Mouse (Mus musculus): ENCODE measurements around the gene Dusp7. TPM values are rescaled to one million over a fixed set of nuclear protein-coding genes. Genes with fewer than 3 reads are reported as not detected.

The Dusp7 gene
- 22.4 and 22.6 TPM in 2 replicates for polyA plus RNA-seq (2011; ENCODE audit: insufficient read depth, insufficient read length, low read depth, missing spikeins)

DNA sequence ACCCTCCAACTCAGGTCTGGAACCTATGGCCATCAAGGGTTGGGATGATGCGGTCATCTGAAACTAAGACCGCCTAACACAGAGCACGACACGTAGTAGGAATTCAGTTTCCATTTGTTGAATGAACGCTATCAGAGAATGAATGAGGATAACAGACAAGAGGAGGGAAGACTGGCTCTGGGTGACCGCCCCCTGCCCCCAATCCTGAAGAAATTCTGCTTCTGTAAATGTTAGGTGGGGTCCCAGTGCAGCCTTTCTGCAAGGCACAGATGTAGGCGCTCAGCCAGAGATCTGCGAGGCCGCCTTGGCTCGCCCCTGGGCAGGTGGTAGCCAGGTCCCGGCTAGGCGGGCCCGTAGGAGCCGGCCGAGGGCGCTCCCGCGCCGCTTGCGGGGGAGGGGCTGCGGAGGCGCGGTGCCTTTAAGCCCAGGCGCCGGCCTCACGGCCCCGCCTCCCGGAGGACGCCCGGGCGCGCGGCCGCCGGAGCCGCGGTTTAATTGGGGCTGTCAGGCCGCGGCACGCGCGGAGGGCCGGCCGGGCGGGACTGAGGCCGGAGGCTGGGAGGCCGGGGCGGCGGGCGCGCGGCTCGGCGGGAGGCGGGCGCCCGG, at the start of gene Dusp7:
Gene Dusp7, plus strand, starts transcription at position 521 of the 606 bp plus-strand sequence.
- Histone ChIP-seq H3K4me1 (ENCODE audit: control insufficient read depth, insufficient read depth, low read length) (peaks cover 2% of the 10 kb centered on the region), H3K4me3 (ENCODE audit: low read depth, low read length) (peak within 1 kb of the TSS; percentile 76), H3K9ac (ENCODE audit: low read depth, poor library complexity, severe bottlenecking) (peak within 1 kb of the TSS; percentile 87), H3K27ac (ENCODE audit: insufficient read depth, low read length) (peak within 1 kb of the TSS; percentile 79), H3K27me3 (ENCODE audit: control insufficient read depth, insufficient read depth, low read length, poor library complexity, severe bottlenecking) (no peaks in the 10 kb centered on the region), H3K36me3 (ENCODE audit: control insufficient read depth, insufficient read depth, low read length, poor library complexity, severe bottlenecking) (no peaks in the 10 kb centered on the region; the same call in 1 of the 2 replicates), H3K9me3 (replicated peaks; ENCODE audit: control insufficient read depth, insufficient read depth, low read length, poor library complexity, severe bottlenecking) (no peaks in the 10 kb centered on the region)
- TF ChIP-seq POLR2A (IDR thresholded peaks at IDR 0.05; ENCODE audit: insufficient read depth, low read length) (no peak), EP300 (IDR thresholded peaks at IDR 0.05; ENCODE audit: insufficient read depth, low read depth, low read length) (no peak), CTCF (IDR thresholded peaks at IDR 0.05; ENCODE audit: low read depth, low read length) (no peak)

DNA sequence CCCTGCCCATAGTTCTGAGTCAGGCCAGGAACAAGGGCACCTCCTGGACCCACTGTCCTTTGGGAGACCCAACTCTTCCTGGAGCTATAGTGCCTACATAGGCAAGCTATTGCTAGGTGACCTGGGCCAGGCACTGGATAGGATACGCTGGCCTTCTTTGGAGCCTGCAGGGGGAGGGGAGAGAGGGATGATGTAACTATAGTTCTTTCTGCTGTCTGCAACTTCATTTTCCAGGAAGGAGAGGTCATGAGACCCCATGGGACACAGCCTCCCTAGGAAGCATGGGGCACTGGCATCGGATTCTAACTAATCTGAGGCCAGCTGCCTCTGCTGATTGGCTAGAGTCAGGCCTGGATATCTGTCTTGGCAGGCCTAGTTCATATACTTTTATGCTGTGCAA, 49.3 kb upstream of the Dusp7 start:
- H3K9ac ChIP-seq (ENCODE audit: low read depth, poor library complexity, severe bottlenecking), result no peak overlapping the region
- H3K9me3 ChIP-seq (replicated peaks; ENCODE audit: control insufficient read depth, insufficient read depth, low read length, poor library complexity, severe bottlenecking), result no peaks in the 10 kb centered on the region
- no peak for TF ChIP-seq CTCF (IDR thresholded peaks at IDR 0.05; ENCODE audit: low read depth, low read length)
- TF ChIP-seq EP300 (IDR thresholded peaks at IDR 0.05; ENCODE audit: insufficient read depth, low read depth, low read length), result no peak
- no peak for TF ChIP-seq POLR2A (IDR thresholded peaks at IDR 0.05; ENCODE audit: insufficient read depth, low read length)
- no peak overlapping the region for H3K4me3 ChIP-seq (ENCODE audit: low read depth, low read length)
- peaks cover 4% of the 10 kb centered on the region for H3K4me1 ChIP-seq (ENCODE audit: control insufficient read depth, insufficient read depth, low read length)
- no peak overlapping the region for H3K27ac ChIP-seq (ENCODE audit: insufficient read depth, low read length)
- no peaks in the 10 kb centered on the region for H3K27me3 ChIP-seq (ENCODE audit: control insufficient read depth, insufficient read depth, low read length, poor library complexity, severe bottlenecking)
- H3K36me3 ChIP-seq (ENCODE audit: control insufficient read depth, insufficient read depth, low read length, poor library complexity, severe bottlenecking), result no peaks in the 10 kb centered on the region

DNA sequence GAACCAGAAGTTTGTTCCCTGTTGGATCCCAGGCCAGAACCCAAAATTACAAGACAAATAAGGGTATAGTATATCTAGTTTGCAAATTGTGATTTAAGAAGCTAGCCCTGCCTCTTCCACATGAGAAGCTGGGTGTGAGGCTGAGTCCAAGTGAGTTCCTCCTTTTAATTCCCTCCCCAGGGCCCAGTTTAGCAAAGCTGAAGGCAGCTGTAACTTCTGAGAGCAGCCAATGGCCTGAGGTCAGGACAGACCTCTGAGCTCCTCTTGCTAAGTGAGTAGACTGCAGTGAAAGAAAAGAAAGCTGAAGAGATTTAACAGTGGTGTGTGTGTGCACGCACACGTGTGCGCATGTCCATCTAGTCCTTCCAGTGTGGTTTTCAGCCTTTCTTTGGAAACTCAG, 45.9 kb upstream of the Dusp7 start:
- no peaks in the 10 kb centered on the region for H3K27me3 ChIP-seq (ENCODE audit: control insufficient read depth, insufficient read depth, low read length, poor library complexity, severe bottlenecking)
- H3K27ac ChIP-seq (ENCODE audit: insufficient read depth, low read length), result no peak overlapping the region

DNA sequence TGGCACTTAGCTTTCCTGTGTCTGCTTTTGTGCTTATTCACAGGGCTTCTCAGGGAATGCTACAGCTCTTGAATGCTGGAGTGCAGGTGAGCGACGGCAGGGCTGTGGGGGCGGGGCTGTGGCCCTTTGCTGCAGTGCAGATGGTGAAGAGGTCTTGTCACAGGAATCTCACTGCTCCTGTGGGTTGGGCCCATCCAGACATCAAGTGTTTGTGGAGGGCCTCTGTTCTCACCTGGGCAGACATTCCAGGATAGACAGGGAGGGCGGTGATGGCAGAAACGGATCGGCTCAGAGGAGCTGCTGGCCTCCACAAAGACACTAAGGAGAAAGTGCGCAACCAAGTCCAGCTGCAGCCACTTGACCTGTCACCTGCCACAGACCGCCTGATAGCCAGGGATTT, 42.2 kb upstream of the Dusp7 start:
- H3K27ac ChIP-seq (ENCODE audit: insufficient read depth, low read length), result no peak overlapping the region
- no peaks in the 10 kb centered on the region for H3K27me3 ChIP-seq (ENCODE audit: control insufficient read depth, insufficient read depth, low read length, poor library complexity, severe bottlenecking)
- H3K9ac ChIP-seq (ENCODE audit: low read depth, poor library complexity, severe bottlenecking), result no peak overlapping the region
- peaks cover 4% of the 10 kb centered on the region for H3K4me1 ChIP-seq (ENCODE audit: control insufficient read depth, insufficient read depth, low read length)
- H3K4me3 ChIP-seq (ENCODE audit: low read depth, low read length), result no peak overlapping the region
- no peak for TF ChIP-seq CTCF (IDR thresholded peaks at IDR 0.05; ENCODE audit: low read depth, low read length)
- no peaks in the 10 kb centered on the region for H3K36me3 ChIP-seq (ENCODE audit: control insufficient read depth, insufficient read depth, low read length, poor library complexity, severe bottlenecking)
- H3K9me3 ChIP-seq (replicated peaks; ENCODE audit: control insufficient read depth, insufficient read depth, low read length, poor library complexity, severe bottlenecking), result no peaks in the 10 kb centered on the region

More for the DNA sequence above, 45.9 kb upstream of the Dusp7 start:
- peaks cover 4% of the 10 kb centered on the region for H3K4me1 ChIP-seq (ENCODE audit: control insufficient read depth, insufficient read depth, low read length)
- H3K9me3 ChIP-seq (replicated peaks; ENCODE audit: control insufficient read depth, insufficient read depth, low read length, poor library complexity, severe bottlenecking), result no peaks in the 10 kb centered on the region
- no peaks in the 10 kb centered on the region for H3K36me3 ChIP-seq (ENCODE audit: control insufficient read depth, insufficient read depth, low read length, poor library complexity, severe bottlenecking)
- no peak overlapping the region for H3K9ac ChIP-seq (ENCODE audit: low read depth, poor library complexity, severe bottlenecking)
- no peak for TF ChIP-seq EP300 (IDR thresholded peaks at IDR 0.05; ENCODE audit: insufficient read depth, low read depth, low read length)
- no peak for TF ChIP-seq POLR2A (IDR thresholded peaks at IDR 0.05; ENCODE audit: insufficient read depth, low read length)
- no peak for TF ChIP-seq CTCF (IDR thresholded peaks at IDR 0.05; ENCODE audit: low read depth, low read length)
- no peak overlapping the region for H3K4me3 ChIP-seq (ENCODE audit: low read depth, low read length)

DNA sequence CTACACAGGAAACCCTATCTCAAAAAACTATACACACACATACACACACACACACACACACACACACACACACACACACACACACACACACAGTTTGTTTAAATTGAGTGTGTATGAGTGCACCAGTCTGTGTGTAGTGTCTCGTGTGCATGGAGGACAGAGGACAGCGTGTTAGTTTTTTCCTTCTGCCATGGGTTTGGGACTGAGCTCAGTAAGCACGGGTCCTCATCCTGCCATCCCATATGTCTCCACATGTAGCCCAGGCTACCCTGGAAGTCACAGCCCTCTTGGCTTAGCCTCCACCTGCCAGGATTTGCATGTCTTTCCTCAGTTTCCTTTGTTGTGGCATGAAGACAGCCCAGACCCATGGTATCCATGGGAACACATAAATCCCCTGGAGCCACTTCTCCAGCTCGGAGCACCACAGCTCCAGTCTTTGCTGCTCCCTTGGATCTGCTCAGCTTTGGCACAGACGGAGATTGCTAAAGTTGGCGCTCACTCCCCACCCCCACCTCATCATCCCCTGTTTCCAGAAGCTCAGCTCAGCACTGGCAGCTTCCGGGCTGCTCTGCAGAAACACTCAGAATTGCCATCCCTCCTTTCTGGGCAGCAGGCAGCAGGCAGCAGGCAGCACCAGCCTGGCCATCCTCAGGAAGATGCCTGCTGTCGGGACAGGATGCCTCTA, 41.2 kb upstream of the Dusp7 start:
- H3K4me1 ChIP-seq (ENCODE audit: control insufficient read depth, insufficient read depth, low read length), result peaks cover 2% of the 10 kb centered on the region

DNA sequence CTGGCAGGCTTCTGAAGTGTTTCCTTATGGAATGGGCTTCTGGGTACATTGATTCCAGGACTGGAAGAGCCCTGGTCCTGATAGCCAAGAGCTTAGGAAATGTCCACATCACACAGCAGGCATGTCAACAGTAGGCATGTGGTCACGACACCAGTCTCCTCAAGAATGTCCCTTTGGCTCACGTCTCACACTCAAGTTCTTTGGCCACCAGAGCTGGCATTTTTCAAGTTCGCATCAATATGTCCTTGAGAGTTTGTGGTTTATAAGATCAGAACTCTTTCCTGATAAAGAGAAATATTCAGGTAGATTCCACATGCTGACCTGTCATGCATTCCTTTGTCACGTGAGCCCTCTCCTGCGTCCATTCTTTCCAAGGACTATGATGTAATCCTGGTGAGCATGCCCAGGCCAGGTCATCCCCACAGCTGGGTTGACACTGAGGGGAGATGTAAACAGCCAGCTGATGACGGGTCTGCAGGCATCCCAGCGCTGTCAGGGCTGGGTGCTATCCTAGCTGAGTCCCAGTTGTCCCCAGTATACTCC, 40.3 kb upstream of the Dusp7 start:
- H3K4me3 ChIP-seq (ENCODE audit: low read depth, low read length), result no peak overlapping the region
- no peaks in the 10 kb centered on the region for H3K36me3 ChIP-seq (ENCODE audit: control insufficient read depth, insufficient read depth, low read length, poor library complexity, severe bottlenecking)
- TF ChIP-seq POLR2A (IDR thresholded peaks at IDR 0.05; ENCODE audit: insufficient read depth, low read length) (no peak), EP300 (IDR thresholded peaks at IDR 0.05; ENCODE audit: insufficient read depth, low read depth, low read length) (no peak), CTCF (IDR thresholded peaks at IDR 0.05; ENCODE audit: low read depth, low read length) (no peak)
- H3K4me1 ChIP-seq (ENCODE audit: control insufficient read depth, insufficient read depth, low read length), result no peaks in the 10 kb centered on the region
- H3K27ac ChIP-seq (ENCODE audit: insufficient read depth, low read length), result no peak overlapping the region
- no peak overlapping the region for H3K9ac ChIP-seq (ENCODE audit: low read depth, poor library complexity, severe bottlenecking)
- H3K9me3 ChIP-seq (replicated peaks; ENCODE audit: control insufficient read depth, insufficient read depth, low read length, poor library complexity, severe bottlenecking), result no peaks in the 10 kb centered on the region
- H3K27me3 ChIP-seq (ENCODE audit: control insufficient read depth, insufficient read depth, low read length, poor library complexity, severe bottlenecking), result no peaks in the 10 kb centered on the region

More for the DNA sequence above, 41.2 kb upstream of the Dusp7 start:
- no peaks in the 10 kb centered on the region for H3K27me3 ChIP-seq (ENCODE audit: control insufficient read depth, insufficient read depth, low read length, poor library complexity, severe bottlenecking)
- no peaks in the 10 kb centered on the region for H3K9me3 ChIP-seq (replicated peaks; ENCODE audit: control insufficient read depth, insufficient read depth, low read length, poor library complexity, severe bottlenecking)
- no peak overlapping the region for H3K27ac ChIP-seq (ENCODE audit: insufficient read depth, low read length)
- no peak overlapping the region for H3K9ac ChIP-seq (ENCODE audit: low read depth, poor library complexity, severe bottlenecking)
- TF ChIP-seq POLR2A (IDR thresholded peaks at IDR 0.05; ENCODE audit: insufficient read depth, low read length) (no peak), EP300 (IDR thresholded peaks at IDR 0.05; ENCODE audit: insufficient read depth, low read depth, low read length) (no peak), CTCF (IDR thresholded peaks at IDR 0.05; ENCODE audit: low read depth, low read length) (no peak)
- no peaks in the 10 kb centered on the region for H3K36me3 ChIP-seq (ENCODE audit: control insufficient read depth, insufficient read depth, low read length, poor library complexity, severe bottlenecking)
- H3K4me3 ChIP-seq (ENCODE audit: low read depth, low read length), result no peak overlapping the region
